Mouse (Mus musculus): ENCODE results near the gene Slc38a4. TPM values are rescaled to one million over a fixed set of nuclear protein-coding genes. Genes with fewer than 3 reads are reported as not detected.

Gene Slc38a4
- polyA plus RNA-seq, 1 experiment from 2014 or later = 71.1 TPM

DNA sequence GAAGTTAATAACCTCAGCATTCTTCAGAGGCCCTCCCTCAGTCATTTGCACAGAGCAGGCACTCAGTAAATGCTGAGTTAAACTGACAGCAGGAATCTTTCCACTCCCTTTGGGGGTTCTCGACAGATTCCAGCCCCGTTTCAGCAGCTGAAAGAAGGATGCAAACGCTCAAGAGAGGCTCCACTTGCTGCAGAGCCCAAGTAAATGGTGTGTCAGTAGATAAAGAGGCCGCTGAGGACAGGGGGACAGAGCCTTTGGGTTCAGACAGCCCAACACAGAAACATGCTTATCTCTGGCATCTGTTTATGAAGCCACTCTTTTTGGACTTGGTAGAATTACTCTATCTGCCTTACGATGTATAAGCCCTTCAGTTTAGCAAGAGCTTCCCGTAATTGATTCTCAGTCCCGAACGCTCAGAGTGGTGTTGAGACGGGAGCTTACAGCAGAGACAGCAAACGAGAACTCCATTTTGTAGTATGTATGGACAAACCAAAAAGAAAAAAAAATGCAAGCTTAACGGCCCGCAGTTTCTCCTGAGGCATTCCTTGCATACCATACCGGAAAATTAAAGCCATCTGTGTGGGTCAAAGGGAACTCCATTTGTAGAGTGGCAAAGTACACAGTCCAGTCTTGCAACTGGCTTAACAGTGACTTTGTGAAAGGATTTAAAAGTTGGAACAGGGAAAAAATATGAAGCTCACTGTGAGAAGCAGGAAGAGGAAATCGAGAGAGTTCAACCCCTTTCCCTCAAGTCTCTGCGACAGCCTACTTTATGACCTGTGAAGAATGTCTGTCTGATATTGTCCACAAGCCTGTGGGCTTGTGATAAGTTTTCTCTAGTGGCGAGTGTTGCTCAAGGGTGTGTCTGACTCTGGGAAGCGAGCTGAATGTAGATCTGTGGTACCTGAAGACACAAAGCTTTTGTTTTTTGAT is 55.2 kb downstream of the Slc38a4 start:
- DNase-seq (ENCODE audit: low spot score) (peak; percentile 95), ATAC-seq (replicated peaks; ENCODE audit: insufficient number of reproducible peaks, low FRiP score, low TSS enrichment, low read depth) (0 out of 2 replicates have a peak, but pooled peaks have one; percentile 42)
- H3K9ac ChIP-seq (replicated peaks; ENCODE audit: low read length) = no peak overlapping the region
- H3K4me2 ChIP-seq (ENCODE audit: low read depth, low read length) = no peak overlapping the region
- H3K27ac ChIP-seq (replicated peaks; ENCODE audit: low read depth, low read length) = peak overlapping the region; percentile 88
- no peaks in the 10 kb centered on the region for H3K27me3 ChIP-seq (ENCODE audit: control insufficient read depth, insufficient read depth, low read length)
- H3K36me3 ChIP-seq (replicated peaks; ENCODE audit: control insufficient read depth, insufficient read depth, low read depth, low read length) = no peaks in the 10 kb centered on the region
- 12% methylated on average over 17 of the region's 17 CpGs for WGBS
- H3K9me3 ChIP-seq (replicated peaks; ENCODE audit: control insufficient read depth, low read length) = no peaks in the 10 kb centered on the region
- H3K4me1 ChIP-seq (ENCODE audit: control insufficient read depth, insufficient read depth, low read length) = peaks cover 8% of the 10 kb centered on the region
- H3K4me3 ChIP-seq (ENCODE audit: low read depth, low read length) = no peak overlapping the region

GRCm38 (mm10) chr15:96999401-96999800 is 56.4 kb downstream of the Slc38a4 start:
- H3K4me3 ChIP-seq (ENCODE audit: low read depth, low read length) = no peak overlapping the region
- no peak for DNase-seq (ENCODE audit: low spot score)
- no peaks in the 10 kb centered on the region for H3K27me3 ChIP-seq (ENCODE audit: control insufficient read depth, insufficient read depth, low read length)
- 76% methylated on average over 12 of the region's 12 CpGs for WGBS
- H3K36me3 ChIP-seq (replicated peaks; ENCODE audit: control insufficient read depth, insufficient read depth, low read depth, low read length) = no peaks in the 10 kb centered on the region
- H3K4me1 ChIP-seq (ENCODE audit: control insufficient read depth, insufficient read depth, low read length) = peaks cover 8% of the 10 kb centered on the region
- H3K9ac ChIP-seq (replicated peaks; ENCODE audit: low read length) = no peak overlapping the region
- no peak overlapping the region for H3K27ac ChIP-seq (replicated peaks; ENCODE audit: low read depth, low read length)
- H3K9me3 ChIP-seq (replicated peaks; ENCODE audit: control insufficient read depth, low read length) = no peaks in the 10 kb centered on the region
- no peak overlapping the region for H3K4me2 ChIP-seq (ENCODE audit: low read depth, low read length)
- ATAC-seq (replicated peaks; ENCODE audit: insufficient number of reproducible peaks, low FRiP score, low TSS enrichment, low read depth) = no peak

GRCm38 (mm10) chr15:96985618-96986017 is 70.1 kb downstream of the Slc38a4 start:
- no peak for ATAC-seq (replicated peaks; ENCODE audit: insufficient number of reproducible peaks, low FRiP score, low TSS enrichment, low read depth)
- no peak overlapping the region for H3K27ac ChIP-seq (replicated peaks; ENCODE audit: low read depth, low read length)
- no peaks in the 10 kb centered on the region for H3K27me3 ChIP-seq (ENCODE audit: control insufficient read depth, insufficient read depth, low read length)
- 70% methylated on average over 8 of the region's 8 CpGs for WGBS
- H3K36me3 ChIP-seq (replicated peaks; ENCODE audit: control insufficient read depth, insufficient read depth, low read depth, low read length) = no peaks in the 10 kb centered on the region
- no peaks in the 10 kb centered on the region for H3K9me3 ChIP-seq (replicated peaks; ENCODE audit: control insufficient read depth, low read length)
- H3K4me3 ChIP-seq (ENCODE audit: low read depth, low read length) = no peak overlapping the region
- no peak overlapping the region for H3K9ac ChIP-seq (replicated peaks; ENCODE audit: low read length)
- no peak overlapping the region for H3K4me2 ChIP-seq (ENCODE audit: low read depth, low read length)
- no peak for DNase-seq (ENCODE audit: low spot score)
- H3K4me1 ChIP-seq (ENCODE audit: control insufficient read depth, insufficient read depth, low read length) = no peaks in the 10 kb centered on the region

DNA sequence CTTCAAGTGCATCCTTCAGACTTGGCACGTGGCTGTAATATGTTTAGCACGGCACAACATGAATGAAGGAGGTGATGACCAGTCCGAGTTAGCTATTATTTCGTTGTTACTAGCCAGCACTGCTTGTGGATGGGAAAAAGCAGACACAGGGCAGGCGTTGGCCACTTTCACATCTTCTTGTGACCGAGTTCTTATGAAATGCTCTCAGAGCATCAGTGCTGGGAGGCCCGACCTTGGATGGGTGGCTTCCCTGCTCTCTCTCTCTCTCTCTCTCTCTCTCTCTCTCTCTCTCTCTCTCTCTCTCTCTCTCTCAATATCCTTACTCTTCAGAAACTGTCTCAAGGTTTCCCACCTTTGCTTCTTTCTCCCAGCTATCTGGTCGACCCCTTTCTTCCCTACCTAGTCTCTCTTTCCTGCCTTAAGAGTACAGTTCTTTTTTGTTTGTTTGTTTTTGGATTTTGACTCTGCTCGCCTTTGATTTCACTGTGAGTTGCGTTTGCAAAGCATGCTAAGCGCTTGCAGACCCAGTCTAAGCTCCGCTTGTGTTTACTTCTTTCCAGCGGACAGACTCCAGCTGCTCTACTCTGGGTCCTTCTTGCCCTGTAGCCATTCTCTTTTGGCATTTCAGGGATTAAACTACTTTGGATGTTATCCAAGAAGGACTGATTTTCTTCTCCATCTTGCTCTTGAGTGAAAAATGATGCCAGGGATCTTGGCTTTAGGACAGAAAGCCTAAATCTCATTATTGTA is 72.0 kb downstream of the Slc38a4 start:
- H3K36me3 ChIP-seq (replicated peaks; ENCODE audit: control insufficient read depth, insufficient read depth, low read depth, low read length) = no peaks in the 10 kb centered on the region
- no peak overlapping the region for H3K4me2 ChIP-seq (ENCODE audit: low read depth, low read length)
- no peak overlapping the region for H3K4me3 ChIP-seq (ENCODE audit: low read depth, low read length)
- WGBS = 88% methylated on average over 13 of the region's 13 CpGs
- no peaks in the 10 kb centered on the region for H3K9me3 ChIP-seq (replicated peaks; ENCODE audit: control insufficient read depth, low read length)
- H3K4me1 ChIP-seq (ENCODE audit: control insufficient read depth, insufficient read depth, low read length) = no peaks in the 10 kb centered on the region
- H3K27me3 ChIP-seq (ENCODE audit: control insufficient read depth, insufficient read depth, low read length) = no peaks in the 10 kb centered on the region
- no peak overlapping the region for H3K27ac ChIP-seq (replicated peaks; ENCODE audit: low read depth, low read length)
- ATAC-seq (replicated peaks; ENCODE audit: insufficient number of reproducible peaks, low FRiP score, low TSS enrichment, low read depth) (no peak), DNase-seq (ENCODE audit: low spot score) (no peak)
- no peak overlapping the region for H3K9ac ChIP-seq (replicated peaks; ENCODE audit: low read length)

- 84% methylated on average over 9 of the region's 9 CpGs for WGBS
These were observed 80.6 kb downstream of the Slc38a4 start for GRCm38 (mm10) chr15:96975125-96975524.

GRCm38 (mm10) chr15:96974131-96974530 is 81.6 kb downstream of the Slc38a4 start:
- Histone ChIP-seq H3K4me1 (ENCODE audit: control insufficient read depth, insufficient read depth, low read length) (no peaks in the 10 kb centered on the region), H3K27ac (replicated peaks; ENCODE audit: low read depth, low read length) (no peak overlapping the region), H3K27me3 (ENCODE audit: control insufficient read depth, insufficient read depth, low read length) (no peaks in the 10 kb centered on the region), H3K9me3 (replicated peaks; ENCODE audit: control insufficient read depth, low read length) (no peaks in the 10 kb centered on the region), H3K36me3 (replicated peaks; ENCODE audit: control insufficient read depth, insufficient read depth, low read depth, low read length) (no peaks in the 10 kb centered on the region), H3K9ac (replicated peaks; ENCODE audit: low read length) (no peak overlapping the region), H3K4me3 (ENCODE audit: low read depth, low read length) (no peak overlapping the region), H3K4me2 (ENCODE audit: low read depth, low read length) (no peak overlapping the region)
- ATAC-seq (replicated peaks; ENCODE audit: insufficient number of reproducible peaks, low FRiP score, low TSS enrichment, low read depth) (no peak), DNase-seq (ENCODE audit: low spot score) (no peak)
- WGBS = 93% methylated on average over 5 of the region's 5 CpGs

More at GRCm38 (mm10) chr15:96975125-96975524, 80.6 kb downstream of the Slc38a4 start:
- no peaks in the 10 kb centered on the region for H3K36me3 ChIP-seq (replicated peaks; ENCODE audit: control insufficient read depth, insufficient read depth, low read depth, low read length)
- no peaks in the 10 kb centered on the region for H3K27me3 ChIP-seq (ENCODE audit: control insufficient read depth, insufficient read depth, low read length)
- DNase-seq (ENCODE audit: low spot score) (no peak), ATAC-seq (replicated peaks; ENCODE audit: insufficient number of reproducible peaks, low FRiP score, low TSS enrichment, low read depth) (no peak)
- H3K9me3 ChIP-seq (replicated peaks; ENCODE audit: control insufficient read depth, low read length) = no peaks in the 10 kb centered on the region
- no peaks in the 10 kb centered on the region for H3K4me1 ChIP-seq (ENCODE audit: control insufficient read depth, insufficient read depth, low read length)
- no peak overlapping the region for H3K27ac ChIP-seq (replicated peaks; ENCODE audit: low read depth, low read length)
- H3K4me3 ChIP-seq (ENCODE audit: low read depth, low read length) = no peak overlapping the region
- no peak overlapping the region for H3K4me2 ChIP-seq (ENCODE audit: low read depth, low read length)
- H3K9ac ChIP-seq (replicated peaks; ENCODE audit: low read length) = no peak overlapping the region

DNA sequence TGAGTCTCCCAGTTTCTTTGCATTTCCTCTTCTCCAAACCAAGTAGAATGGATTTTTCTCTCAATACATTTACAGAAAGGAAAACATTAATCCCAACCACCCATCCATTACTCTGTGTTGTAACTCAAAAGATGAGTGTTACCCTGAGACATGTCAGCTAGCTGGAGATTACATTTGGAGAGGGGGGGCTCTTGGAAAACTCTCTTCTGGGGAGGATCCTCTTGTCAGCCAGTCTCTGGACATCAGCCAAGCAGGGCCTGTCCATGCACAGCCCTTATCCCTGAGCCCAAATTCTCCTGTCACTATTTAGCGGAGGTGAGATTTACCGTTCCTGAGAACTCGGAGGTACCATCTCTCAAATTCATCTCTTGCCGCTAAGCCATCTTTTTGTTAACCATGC is 82.4 kb downstream of the Slc38a4 start:
- Histone ChIP-seq H3K9me3 (replicated peaks; ENCODE audit: control insufficient read depth, low read length) (no peaks in the 10 kb centered on the region), H3K27ac (replicated peaks; ENCODE audit: low read depth, low read length) (no peak overlapping the region), H3K4me2 (ENCODE audit: low read depth, low read length) (no peak overlapping the region), H3K4me1 (ENCODE audit: control insufficient read depth, insufficient read depth, low read length) (no peaks in the 10 kb centered on the region), H3K36me3 (replicated peaks; ENCODE audit: control insufficient read depth, insufficient read depth, low read depth, low read length) (no peaks in the 10 kb centered on the region), H3K4me3 (ENCODE audit: low read depth, low read length) (no peak overlapping the region), H3K9ac (replicated peaks; ENCODE audit: low read length) (no peak overlapping the region), H3K27me3 (ENCODE audit: control insufficient read depth, insufficient read depth, low read length) (no peaks in the 10 kb centered on the region)
- ATAC-seq (replicated peaks; ENCODE audit: insufficient number of reproducible peaks, low FRiP score, low TSS enrichment, low read depth) (no peak), DNase-seq (ENCODE audit: low spot score) (no peak)
- WGBS = 96% methylated on average over 4 of the region's 4 CpGs

Data from embryonic facial prominence, embryonic 11.5 days (tissue).